Mouse (Mus musculus) layer of hippocampus, adult 11-12 months (tissue): ENCODE measurements around the gene B3gntl1.
"Not testable (repeated sequence)": the region's sequence is repeated elsewhere in the genome, so short reads cannot be mapped to it uniquely, and the experiment has no call there.

ENCODE experiments used
- DNase-seq: peaks from one replicate; pipeline ENCODE4 v3.0.0; 2022; ENCODE audit warnings: low spot score

The B3gntl1 gene

GRCm38 (mm10) chr11:121685491-121686001, 12.6 kb upstream of the B3gntl1 start:
- no peak for DNase-seq

GRCm38 (mm10) chr11:121683243-121683642, 10.3 kb upstream of the B3gntl1 start:
- DNase-seq: no peak

- no peak for DNase-seq
Measured at GRCm38 (mm10) chr11:121680750-121681149, 7.8 kb upstream of the B3gntl1 start.

GRCm38 (mm10) chr11:121679581-121679980, 6.6 kb upstream of the B3gntl1 start:
- no peak for DNase-seq

GRCm38 (mm10) chr11:121676836-121677235, 3.9 kb upstream of the B3gntl1 start:
- DNase-seq: no peak

GRCm38 (mm10) chr11:121673629-121674028, 676 bp upstream of the B3gntl1 start:
- DNase-seq: no peak

- no peak for DNase-seq
Measured at GRCm38 (mm10) chr11:121672312-121672989, 502 bp downstream of the B3gntl1 start.

GRCm38 (mm10) chr11:121670926-121671325, 2.0 kb downstream of the B3gntl1 start:
- no peak for DNase-seq

GRCm38 (mm10) chr11:121668776-121669175, 4.2 kb downstream of the B3gntl1 start:
- no peak for DNase-seq

- no peak for DNase-seq
Measured at GRCm38 (mm10) chr11:121667541-121667940, 5.4 kb downstream of the B3gntl1 start.

GRCm38 (mm10) chr11:121661116-121661515, 11.8 kb downstream of the B3gntl1 start:
- no peak for DNase-seq

- DNase-seq: not testable (repeated sequence)
Measured at GRCm38 (mm10) chr11:121660604-121661003, 12.3 kb downstream of the B3gntl1 start.

- DNase-seq: no peak
Measured at GRCm38 (mm10) chr11:121658151-121658550, 14.8 kb downstream of the B3gntl1 start.

- DNase-seq: no peak
Measured at GRCm38 (mm10) chr11:121655807-121656511, 17.0 kb downstream of the B3gntl1 start.

- no peak for DNase-seq
Measured at GRCm38 (mm10) chr11:121655166-121655806, 17.7 kb downstream of the B3gntl1 start.

- DNase-seq: no peak
Measured at GRCm38 (mm10) chr11:121654406-121654945, 18.5 kb downstream of the B3gntl1 start.

GRCm38 (mm10) chr11:121653631-121654030, 19.3 kb downstream of the B3gntl1 start:
- no peak for DNase-seq

GRCm38 (mm10) chr11:121652547-121653305, 20.2 kb downstream of the B3gntl1 start:
- DNase-seq: peak; percentile 74

- no peak for DNase-seq
Measured at GRCm38 (mm10) chr11:121651983-121652382, 21.0 kb downstream of the B3gntl1 start.

GRCm38 (mm10) chr11:121651556-121651955, 21.4 kb downstream of the B3gntl1 start:
- no peak for DNase-seq

GRCm38 (mm10) chr11:121650668-121651067, 22.3 kb downstream of the B3gntl1 start:
- no peak for DNase-seq

GRCm38 (mm10) chr11:121649900-121650299, 23.1 kb downstream of the B3gntl1 start:
- DNase-seq: peak; percentile 49
